Mouse (Mus musculus) limb, embryonic 15.5 days (tissue): ENCODE results near the gene Zfp706. TPM values are rescaled to one million over a fixed set of nuclear protein-coding genes. Genes with fewer than 3 reads are reported as not detected.
A peak's percentile ranks its signal among the peaks of the same experiment; 100 is the strongest.

Experiments used
- ATAC-seq: fragments of 200-750 bp; cut with Nextera tagmentation; 2 replicates; pipeline ENCODE4 v1.8.0; 2017; ENCODE audit warnings: low read depth, moderate TSS enrichment; ENCODE audit not compliant: insufficient number of reproducible peaks, low FRiP score, low TSS enrichment
- H3K27ac ChIP-seq: fragments of 300-500 bp; sonication (generic); 2 replicates; pipeline ENCODE4 v1.5.1; 2015; ENCODE audit warnings: moderate library complexity, mild to moderate bottlenecking, inconsistent platforms
- H3K27me3 ChIP-seq: fragments of 300-500 bp; sonication (generic); 2 replicates; pipeline ENCODE4 v1.6.1; 2015; ENCODE audit warnings: inconsistent platforms
- H3K36me3 ChIP-seq: fragments of 300-500 bp; sonication (generic); 2 replicates; pipeline ENCODE4 v1.6.1; 2015; ENCODE audit warnings: inconsistent platforms
- H3K4me1 ChIP-seq: fragments of 300-500 bp; sonication (generic); 2 replicates; pipeline ENCODE4 v1.6.1; 2015; ENCODE audit warnings: inconsistent platforms
- H3K4me2 ChIP-seq: fragments of 300-500 bp; sonication (generic); 2 replicates; pipeline ENCODE4 v1.6.1; 2015; ENCODE audit warnings: mild to moderate bottlenecking, inconsistent platforms
- H3K4me3 ChIP-seq: fragments of 300-500 bp; sonication (generic); 2 replicates; pipeline ENCODE4 v1.5.1; 2015; ENCODE audit warnings: mild to moderate bottlenecking, inconsistent platforms
- H3K9ac ChIP-seq: fragments of 300-500 bp; sonication (generic); 2 replicates; pipeline ENCODE4 v1.6.1; 2015; ENCODE audit warnings: inconsistent platforms
- H3K9me3 ChIP-seq: fragments of 300-500 bp; sonication (generic); 2 replicates; pipeline ENCODE4 v1.6.1; 2016; ENCODE audit warnings: inconsistent platforms
- WGBS: fragments of 180-500 bp; shearing (Covaris S2); methylation state at CpG from one replicate; pipeline ENCODE4 v1.1.7; 2015; 5-methylcytosine and 5-hydroxymethylcytosine counted together
- polyA plus RNA-seq: library from polyadenylated mRNA; unstranded; fragments of >200 nt; fragmentation: Nextera tagmentation; extraction: Ambion mirVana; gene quantifications from 2 replicates; pipeline ENCODE4 v1.2.1, GENCODE M21; 2015

Zfp706 gene
- polyA plus RNA-seq, 1 experiment from 2014 or later, result 536 TPM

DNA sequence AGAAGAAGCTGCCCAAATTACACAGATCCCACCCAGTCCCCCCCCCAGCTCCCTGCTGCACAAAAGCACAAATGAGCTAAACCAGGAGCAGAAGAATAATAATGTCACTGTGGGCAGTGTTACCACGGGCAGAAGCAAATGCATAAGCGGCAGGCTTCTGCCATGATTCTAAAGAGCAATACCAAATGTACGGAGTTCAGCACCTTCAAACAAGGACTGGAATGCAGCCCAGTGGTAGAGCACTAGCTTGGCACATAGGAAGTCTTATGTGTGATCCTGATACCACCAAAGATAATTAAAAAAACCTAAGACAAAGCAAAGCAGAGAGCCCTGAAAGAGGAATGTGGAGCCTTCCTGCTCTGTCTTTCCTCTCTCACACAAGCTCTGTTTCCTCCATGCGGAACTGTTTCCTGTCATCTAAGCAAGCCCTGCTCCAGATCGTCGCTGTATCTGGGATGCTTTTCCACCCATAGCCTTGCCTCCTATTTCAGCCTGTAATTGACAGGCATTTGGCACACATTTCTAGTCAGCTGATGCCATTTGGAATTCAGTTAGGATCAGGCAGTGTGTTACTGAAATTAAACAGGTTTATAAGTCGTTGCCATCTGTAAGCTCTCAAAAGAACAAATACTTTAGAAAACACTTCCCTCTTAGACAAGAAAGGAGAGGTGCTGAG, 29.0 kb upstream of the Zfp706 start:
- H3K4me2 ChIP-seq, result no peak overlapping the region
- no peak overlapping the region for H3K4me3 ChIP-seq
- 39% methylated on average over 7 of the region's 7 CpGs for WGBS
- H3K27me3 ChIP-seq, result no peaks in the 10 kb centered on the region
- H3K9me3 ChIP-seq, result no peaks in the 10 kb centered on the region
- H3K27ac ChIP-seq, result no peak overlapping the region
- H3K4me1 ChIP-seq, result peaks cover 2% of the 10 kb centered on the region; the same call in 1 of the 2 replicates
- no peak overlapping the region for H3K9ac ChIP-seq
- H3K36me3 ChIP-seq, result no peaks in the 10 kb centered on the region
- ATAC-seq, result no peak

- Histone ChIP-seq H3K4me3 (no peak overlapping the region), H3K36me3 (no peaks in the 10 kb centered on the region)
- 87% methylated on average over 2 of the region's 2 CpGs for WGBS
These were observed 26.6 kb upstream of the Zfp706 start for GRCm38 (mm10) chr15:37034155-37034554.

DNA sequence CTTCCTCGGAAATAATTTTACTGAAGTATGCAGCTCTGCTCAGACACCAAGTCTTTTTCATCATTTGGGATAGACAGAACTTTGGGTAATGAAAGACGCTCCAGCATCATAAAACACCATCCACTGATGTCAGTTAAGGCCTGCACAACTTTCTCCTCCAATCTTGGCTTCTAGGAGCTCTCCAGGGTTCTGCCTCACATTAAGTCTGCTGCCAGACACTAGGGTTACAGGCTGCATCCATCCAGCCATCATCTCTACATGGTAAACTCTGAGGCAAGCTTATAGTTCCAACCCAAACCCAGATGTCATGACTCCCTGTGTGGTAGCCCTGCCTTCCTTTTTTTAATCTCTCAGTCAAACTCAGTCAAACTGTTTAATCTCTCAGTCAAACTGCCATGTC, 25.9 kb upstream of the Zfp706 start:
- 81% methylated on average over 2 of the region's 2 CpGs for WGBS

More at GRCm38 (mm10) chr15:37034155-37034554, 26.6 kb upstream of the Zfp706 start:
- H3K27me3 ChIP-seq, result no peaks in the 10 kb centered on the region
- no peak overlapping the region for H3K9ac ChIP-seq
- no peak for ATAC-seq
- H3K4me2 ChIP-seq, result no peak overlapping the region
- peaks cover 5% of the 10 kb centered on the region; the same call in 1 of the 2 replicates for H3K4me1 ChIP-seq
- no peak overlapping the region for H3K27ac ChIP-seq
- no peaks in the 10 kb centered on the region for H3K9me3 ChIP-seq

DNA sequence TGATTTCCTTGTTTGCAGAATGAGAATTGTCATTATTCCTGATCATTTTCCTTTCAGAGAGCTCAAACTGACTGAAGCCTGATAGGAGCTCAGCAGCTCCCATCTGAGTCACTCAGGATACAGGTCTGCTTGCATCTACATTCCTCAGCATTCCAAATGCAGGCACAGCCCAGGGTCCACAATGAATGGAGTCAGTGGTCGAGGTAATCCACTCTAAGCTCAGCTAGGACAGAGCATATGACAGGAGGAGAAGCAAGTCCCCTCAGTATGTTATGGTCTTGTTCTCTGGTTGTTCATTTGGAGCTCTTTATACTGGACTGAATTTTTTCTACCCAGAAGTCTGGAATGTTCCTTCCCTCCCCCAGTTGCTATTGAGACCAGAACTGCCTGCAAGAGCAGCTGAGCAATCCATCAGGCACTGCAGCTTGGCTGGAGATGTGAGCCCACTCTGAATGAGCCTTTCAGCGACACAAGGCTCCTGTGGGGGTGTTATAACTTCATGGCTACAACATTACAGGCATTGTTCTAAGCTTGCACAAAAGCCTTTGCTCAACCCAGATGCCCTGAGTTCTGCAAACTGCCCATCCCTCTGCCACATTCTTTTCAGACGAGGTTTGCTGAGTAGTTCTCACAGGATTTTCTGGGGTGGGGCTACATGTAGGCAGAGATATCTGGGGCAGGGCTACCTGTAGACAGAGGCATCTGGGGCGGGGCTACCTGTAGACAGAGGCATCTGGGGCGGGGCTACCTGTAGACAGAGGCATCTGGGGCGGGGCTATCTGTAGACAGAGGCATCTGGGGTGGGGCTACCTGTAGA, 24.0 kb upstream of the Zfp706 start:
- no peak overlapping the region for H3K9ac ChIP-seq
- no peak overlapping the region for H3K4me3 ChIP-seq
- H3K27me3 ChIP-seq, result no peaks in the 10 kb centered on the region
- 0 out of 2 replicates have a peak overlapping the region, but pooled peaks have one; percentile 1 for H3K27ac ChIP-seq
- H3K4me2 ChIP-seq, result no peak overlapping the region
- 27% methylated on average over 6 of the region's 6 CpGs for WGBS
- H3K36me3 ChIP-seq, result no peaks in the 10 kb centered on the region
- H3K4me1 ChIP-seq, result peaks cover 5% of the 10 kb centered on the region; the same call in 1 of the 2 replicates
- no peaks in the 10 kb centered on the region for H3K9me3 ChIP-seq
- ATAC-seq, result no peak

More for the DNA sequence above, 25.9 kb upstream of the Zfp706 start:
- H3K4me3 ChIP-seq, result no peak overlapping the region
- H3K9me3 ChIP-seq, result no peaks in the 10 kb centered on the region
- H3K36me3 ChIP-seq, result no peaks in the 10 kb centered on the region
- H3K27ac ChIP-seq, result no peak overlapping the region
- no peak overlapping the region for H3K9ac ChIP-seq
- H3K27me3 ChIP-seq, result no peaks in the 10 kb centered on the region
- no peak for ATAC-seq
- no peak overlapping the region for H3K4me2 ChIP-seq
- H3K4me1 ChIP-seq, result peaks cover 5% of the 10 kb centered on the region; the same call in 1 of the 2 replicates

DNA sequence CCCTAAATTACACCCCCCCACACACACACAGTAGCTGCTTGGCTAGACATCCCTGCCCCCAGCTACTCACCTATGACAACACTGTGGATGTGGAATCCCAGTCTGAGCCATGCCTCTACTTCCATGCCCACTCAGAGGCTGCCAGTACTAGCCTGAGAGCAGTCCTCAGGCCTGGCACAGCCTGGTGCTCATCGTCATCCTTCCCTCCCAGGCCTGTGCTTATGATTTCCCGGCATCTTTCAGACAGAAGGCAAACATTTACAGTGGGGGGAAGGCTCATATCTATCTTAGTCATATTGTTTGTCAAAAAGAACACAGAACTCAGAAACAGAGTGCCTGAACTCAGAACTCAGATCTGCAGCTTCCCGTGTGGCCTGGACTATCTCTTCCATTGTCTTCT, 23.4 kb upstream of the Zfp706 start:
- Histone ChIP-seq H3K9me3 (no peaks in the 10 kb centered on the region), H3K4me1 (peaks cover 5% of the 10 kb centered on the region; the same call in 1 of the 2 replicates), H3K27ac (0 out of 2 replicates have a peak overlapping the region, but pooled peaks have one; percentile 1), H3K4me2 (no peak overlapping the region), H3K4me3 (no peak overlapping the region), H3K9ac (no peak overlapping the region), H3K36me3 (no peaks in the 10 kb centered on the region), H3K27me3 (no peaks in the 10 kb centered on the region)
- 88% methylated on average over 3 of the region's 3 CpGs for WGBS
- ATAC-seq, result no peak

GRCm38 (mm10) chr15:37027956-37028355, 20.4 kb upstream of the Zfp706 start:
- H3K36me3 ChIP-seq, result no peaks in the 10 kb centered on the region
- no peak overlapping the region for H3K27ac ChIP-seq
- no peaks in the 10 kb centered on the region for H3K9me3 ChIP-seq
- H3K27me3 ChIP-seq, result no peaks in the 10 kb centered on the region
- no peak overlapping the region for H3K9ac ChIP-seq
- no peak for ATAC-seq
- H3K4me3 ChIP-seq, result no peak overlapping the region
- H3K4me1 ChIP-seq, result peaks cover 5% of the 10 kb centered on the region; the same call in 1 of the 2 replicates
- H3K4me2 ChIP-seq, result no peak overlapping the region

- Histone ChIP-seq H3K27me3 (no peaks in the 10 kb centered on the region), H3K4me1 (peaks cover under 1% of the 10 kb centered on the region; the same call in 1 of the 2 replicates), H3K36me3 (no peaks in the 10 kb centered on the region), H3K9ac (no peak overlapping the region), H3K27ac (no peak overlapping the region), H3K9me3 (no peaks in the 10 kb centered on the region), H3K4me2 (no peak overlapping the region), H3K4me3 (no peak overlapping the region)
- WGBS, result 74% methylated on average over 4 of the region's 4 CpGs
- no peak for ATAC-seq
These were observed 18.9 kb upstream of the Zfp706 start for GRCm38 (mm10) chr15:37026458-37026857.

- Histone ChIP-seq H3K4me3 (no peak overlapping the region), H3K27me3 (no peaks in the 10 kb centered on the region), H3K9ac (no peak overlapping the region), H3K9me3 (no peaks in the 10 kb centered on the region), H3K4me2 (no peak overlapping the region), H3K36me3 (no peaks in the 10 kb centered on the region), H3K4me1 (no peaks in the 10 kb centered on the region), H3K27ac (no peak overlapping the region)
- no peak for ATAC-seq
These were observed 13.1 kb upstream of the Zfp706 start for GRCm38 (mm10) chr15:37020581-37021245.

DNA sequence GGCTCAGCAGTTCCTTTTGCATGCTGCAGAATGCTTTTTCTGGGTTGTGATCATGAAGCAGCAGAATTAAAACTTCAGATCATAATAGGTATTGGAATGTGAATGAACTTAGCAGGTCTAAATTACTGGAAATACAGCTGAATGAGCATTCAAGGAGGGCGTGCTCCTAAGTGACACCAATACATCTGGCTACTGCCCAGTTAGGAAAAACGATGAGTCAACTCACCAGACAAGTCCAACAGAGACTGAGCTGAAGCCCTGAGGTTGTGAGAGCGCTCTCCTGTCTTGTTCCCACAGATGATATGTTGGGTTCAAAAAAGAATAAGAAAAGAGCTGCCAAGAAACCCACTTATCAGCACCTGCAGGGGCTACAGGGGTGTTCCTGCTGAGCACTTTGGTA, 11.9 kb upstream of the Zfp706 start:
- H3K27me3 ChIP-seq, result no peaks in the 10 kb centered on the region
- H3K36me3 ChIP-seq, result no peaks in the 10 kb centered on the region
- ATAC-seq, result no peak
- peak overlapping the region; percentile 47; the same call in 1 of the 2 replicates for H3K27ac ChIP-seq
- no peak overlapping the region for H3K4me2 ChIP-seq
- H3K4me3 ChIP-seq, result no peak overlapping the region
- no peak overlapping the region for H3K9ac ChIP-seq
- no peaks in the 10 kb centered on the region for H3K4me1 ChIP-seq
- no peaks in the 10 kb centered on the region for H3K9me3 ChIP-seq
- 71% methylated on average over 3 of the region's 3 CpGs for WGBS

- Histone ChIP-seq H3K9me3 (no peaks in the 10 kb centered on the region), H3K4me2 (no peak overlapping the region), H3K27ac (no peak overlapping the region), H3K27me3 (no peaks in the 10 kb centered on the region), H3K4me1 (peaks cover 4% of the 10 kb centered on the region), H3K4me3 (no peak overlapping the region), H3K36me3 (no peaks in the 10 kb centered on the region), H3K9ac (no peak overlapping the region)
- ATAC-seq, result no peak
- 82% methylated on average over 7 of the region's 7 CpGs for WGBS
These were observed 4.3 kb upstream of the Zfp706 start for GRCm38 (mm10) chr15:37011897-37012296.

- H3K27ac ChIP-seq, result no peak overlapping the region
- WGBS, result 40% methylated on average over 3 of the region's 3 CpGs
- H3K4me3 ChIP-seq, result no peak overlapping the region
- ATAC-seq, result no peak
- H3K36me3 ChIP-seq, result no peaks in the 10 kb centered on the region
- H3K4me2 ChIP-seq, result no peak overlapping the region
- no peaks in the 10 kb centered on the region for H3K9me3 ChIP-seq
- H3K27me3 ChIP-seq, result no peaks in the 10 kb centered on the region
- H3K9ac ChIP-seq, result no peak overlapping the region
- H3K4me1 ChIP-seq, result peaks cover 4% of the 10 kb centered on the region
These were observed 3.7 kb upstream of the Zfp706 start for GRCm38 (mm10) chr15:37011316-37011715.

DNA sequence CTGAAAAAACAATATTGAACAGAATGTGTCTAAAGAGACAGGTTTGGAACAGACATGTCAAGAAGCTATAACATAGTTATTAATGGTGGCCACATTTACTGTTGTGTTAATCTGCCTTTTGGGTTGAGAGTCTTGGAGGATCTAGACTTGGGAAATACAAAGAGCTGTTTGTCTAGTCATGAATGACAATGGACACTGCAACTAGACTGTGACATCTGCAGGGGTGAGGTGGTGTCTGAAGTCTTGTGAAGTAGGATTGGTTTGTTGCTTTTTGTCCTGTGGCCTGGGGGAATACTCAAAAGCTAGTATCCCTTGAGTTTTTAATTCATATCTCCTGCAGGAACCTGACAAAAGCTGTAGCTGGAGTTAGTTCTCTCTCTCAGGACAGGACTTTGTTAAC, 973 bp upstream of the Zfp706 start:
- Histone ChIP-seq H3K27me3 (no peaks in the 10 kb centered on the region), H3K9ac (no peak overlapping the region), H3K9me3 (no peaks in the 10 kb centered on the region), H3K4me2 (no peak overlapping the region), H3K4me3 (no peak overlapping the region), H3K4me1 (peaks cover 12% of the 10 kb centered on the region), H3K36me3 (0 out of 2 replicates have a peak, but pooled peaks cover 4% of the 10 kb centered on the region), H3K27ac (no peak overlapping the region)
- no peak for ATAC-seq
